Comparison of ENCODE assay signal across 16 mouse cellular contexts in genomic region chr6:6162146-6162545, GRCm38 (mm10). TPM values are rescaled to one million over a fixed set of nuclear protein-coding genes. Genes with fewer than 3 reads are reported as not detected.
A peak's percentile ranks its signal among the peaks of the same experiment; 100 is the strongest.
DNase-seq lines count a peak whose midpoint lies in the region; ATAC-seq lines count a peak whose summit lies in the region.
"Had no signal": no experiment of that assay in that cellular context is flagged by ENCODE, and none has a peak within 500 bp of the region (broad histone marks: within the 10 kb centered on the region; RNA-seq: fewer than 3 reads in every experiment).

No protein-coding gene starts in this region.

- H3K27ac ChIP-seq in midbrain, embryonic 10.5 days (replicated peaks) = peak overlapping the region; percentile 64; the same call in 1 of the 2 replicates
- H3K27ac ChIP-seq in midbrain, embryonic 14.5 days (replicated peaks; ENCODE audit: low read depth, low read length) = no peak overlapping the region
- peak overlapping the region; percentile 72 for H3K27ac ChIP-seq in forebrain, embryonic 14.5 days (ENCODE audit: low read depth, low read length)
- H3K27ac ChIP-seq in midbrain, embryonic 16.5 days (ENCODE audit: low read length) = 0 out of 2 replicates have a peak overlapping the region, but pooled peaks have one; percentile 33
- H3K27ac ChIP-seq in kidney, embryonic 15.5 days = no peak overlapping the region

- H3K9ac ChIP-seq in midbrain, embryonic 14.5 days (replicated peaks; ENCODE audit: low read length) = no peak overlapping the region
- H3K9ac ChIP-seq in forebrain, embryonic 14.5 days (ENCODE audit: low read length) = peak overlapping the region; percentile 2; the same call in 1 of the 2 replicates
- no peak overlapping the region for H3K9ac ChIP-seq in midbrain, embryonic 16.5 days (ENCODE audit: low read depth, low read length)
- no peak overlapping the region for H3K9ac ChIP-seq in kidney, embryonic 15.5 days

- no peak for DNase-seq in midbrain, embryonic 10.5 days (ENCODE audit: low spot score)
- DNase-seq in midbrain, embryonic 14.5 days = no peak
- peak; percentile 9 to 36 for DNase-seq in cerebellum, postnatal 14 days
- DNase-seq in forebrain, embryonic 14.5 days (ENCODE audit: low spot score) = peak; percentile 60
- DNase-seq in gastrocnemius, postnatal 36 days = no peak
- DNase-seq: adrenal gland, postnatal 25 days; heart, postnatal 36 days; kidney, postnatal 10 days; lung, postnatal 36 days; right cerebral cortex, adult 18-20 months; thymus, postnatal 36 days had no signal

- intact Hi-C loops in gastrocnemius, postnatal 36 days (cut with DNase I) = no loop called here

- ATAC-seq in midbrain, embryonic 14.5 days (ENCODE audit: low FRiP score, low TSS enrichment) = no peak
- no peak; the same call in 1 of the 2 replicates for ATAC-seq in forebrain, embryonic 14.5 days
- no peak for ATAC-seq in midbrain, embryonic 16.5 days
- ATAC-seq in kidney, embryonic 15.5 days (replicated peaks; ENCODE audit: low FRiP score) = no peak
- ATAC-seq: CD4-positive, CD25-positive, alpha-beta regulatory T cell, adult 4 months; intestine, embryonic 16.5 days had no signal

- no peak overlapping the region for H3K4me3 ChIP-seq in midbrain, embryonic 10.5 days
- H3K4me3 ChIP-seq in midbrain, embryonic 14.5 days (replicated peaks; ENCODE audit: low read depth, low read length) = no peak overlapping the region
- no peak overlapping the region for H3K4me3 ChIP-seq in forebrain, embryonic 14.5 days (ENCODE audit: low read depth, low read length)
- no peak overlapping the region for H3K4me3 ChIP-seq in midbrain, embryonic 16.5 days (ENCODE audit: low read depth, low read length)
- no peak overlapping the region for H3K4me3 ChIP-seq in kidney, embryonic 15.5 days (replicated peaks)

- H3K4me2 ChIP-seq in midbrain, embryonic 14.5 days (ENCODE audit: low read length) = no peak overlapping the region
- no peak overlapping the region; the same call in 1 of the 2 replicates for H3K4me2 ChIP-seq in forebrain, embryonic 14.5 days (ENCODE audit: low read length)
- no peak overlapping the region for H3K4me2 ChIP-seq in midbrain, embryonic 16.5 days (ENCODE audit: low read length)
- H3K4me2 ChIP-seq in kidney, embryonic 15.5 days = no peak overlapping the region
- H3K4me2 ChIP-seq: heart, embryonic 11.5 days had no signal

- H3K4me1 ChIP-seq in midbrain, embryonic 10.5 days = peaks cover 43% of the 10 kb centered on the region
- H3K4me1 ChIP-seq in midbrain, embryonic 14.5 days (ENCODE audit: control insufficient read depth, insufficient read depth, low read length) = peaks cover 11% of the 10 kb centered on the region; the same call in 1 of the 2 replicates
- peaks cover 25% of the 10 kb centered on the region for H3K4me1 ChIP-seq in forebrain, embryonic 14.5 days (ENCODE audit: control insufficient read depth, insufficient read depth, low read length)
- H3K4me1 ChIP-seq in midbrain, embryonic 16.5 days (ENCODE audit: control insufficient read depth, insufficient read depth, low read length) = peaks cover 16% of the 10 kb centered on the region
- H3K4me1 ChIP-seq in kidney, embryonic 15.5 days = peaks cover 10% of the 10 kb centered on the region

- no peaks in the 10 kb centered on the region for H3K27me3 ChIP-seq in midbrain, embryonic 10.5 days (ENCODE audit: low read depth, poor library complexity, severe bottlenecking)
- peaks cover 3% of the 10 kb centered on the region; the same call in 1 of the 2 replicates for H3K27me3 ChIP-seq in midbrain, embryonic 14.5 days (ENCODE audit: control insufficient read depth, insufficient read depth, low read length)
- H3K27me3 ChIP-seq in forebrain, embryonic 14.5 days (replicated peaks; ENCODE audit: control insufficient read depth, insufficient read depth, low read length) = 0 out of 2 replicates have a peak, but pooled peaks cover 7% of the 10 kb centered on the region
- peaks cover 3% of the 10 kb centered on the region; the same call in 1 of the 2 replicates for H3K27me3 ChIP-seq in midbrain, embryonic 16.5 days (ENCODE audit: control insufficient read depth, insufficient read depth, low read depth, low read length)
- H3K27me3 ChIP-seq in kidney, embryonic 15.5 days = no peaks in the 10 kb centered on the region

- H3K36me3 ChIP-seq in midbrain, embryonic 10.5 days = peaks cover 10% of the 10 kb centered on the region
- H3K36me3 ChIP-seq in midbrain, embryonic 14.5 days (ENCODE audit: control insufficient read depth, insufficient read depth, low read length) = no peaks in the 10 kb centered on the region
- H3K36me3 ChIP-seq in forebrain, embryonic 14.5 days (ENCODE audit: control insufficient read depth, insufficient read depth, low read length) = no peaks in the 10 kb centered on the region
- H3K36me3 ChIP-seq in midbrain, embryonic 16.5 days (ENCODE audit: control insufficient read depth, insufficient read depth, low read length) = no peaks in the 10 kb centered on the region
- H3K36me3 ChIP-seq in kidney, embryonic 15.5 days = no peaks in the 10 kb centered on the region

- no peaks in the 10 kb centered on the region for H3K9me3 ChIP-seq in midbrain, embryonic 10.5 days (replicated peaks)
- H3K9me3 ChIP-seq in midbrain, embryonic 14.5 days (ENCODE audit: control insufficient read depth, low read length) = no peaks in the 10 kb centered on the region
- H3K9me3 ChIP-seq in forebrain, embryonic 14.5 days (replicated peaks; ENCODE audit: control insufficient read depth, low read length) = no peaks in the 10 kb centered on the region
- no peaks in the 10 kb centered on the region for H3K9me3 ChIP-seq in midbrain, embryonic 16.5 days (replicated peaks; ENCODE audit: control insufficient read depth, low read length, poor library complexity, severe bottlenecking)
- no peaks in the 10 kb centered on the region for H3K9me3 ChIP-seq in kidney, embryonic 15.5 days (replicated peaks)

- 41% methylated on average over 6 of the region's 6 CpGs for WGBS in midbrain, embryonic 10.5 days
- WGBS in midbrain, embryonic 14.5 days = 17% methylated on average over 6 of the region's 6 CpGs
- WGBS in forebrain, embryonic 14.5 days = 12% methylated on average over 6 of the region's 6 CpGs
- 21% methylated on average over 6 of the region's 6 CpGs for WGBS in midbrain, embryonic 16.5 days
- 69% methylated on average over 6 of the region's 6 CpGs for WGBS in kidney, embryonic 15.5 days

RNA-seq across cellular contexts. Expression of gene Slc25a13, which starts 54.8 kb away (rescaled TPM):
- polyA plus RNA-seq in midbrain, embryonic 10.5 days (2016; fragmentation: Nextera tagmentation; extraction: Ambion mirVana) = 42.9 and 47.4 TPM in 2 replicates
- polyA plus RNA-seq in midbrain, embryonic 14.5 days (2014; fragmentation: Nextera tagmentation; extraction: Ambion mirVana) = 3.2 and 6.9 TPM in 2 replicates
- polyA plus RNA-seq in forebrain, embryonic 14.5 days (2014; fragmentation: Nextera tagmentation; extraction: Ambion mirVana) = 11.1 and 11.8 TPM in 2 replicates
- 3.8 and 3.9 TPM in 2 replicates for polyA plus RNA-seq in midbrain, embryonic 16.5 days (2015; fragmentation: Nextera tagmentation; extraction: Ambion mirVana)
- 43.6 and 44.2 TPM in 2 replicates for polyA plus RNA-seq in kidney, embryonic 15.5 days (2015; fragmentation: Nextera tagmentation; extraction: Ambion mirVana)
- under 1 TPM; 0.74 to 0.84 TPM for total RNA-seq in gastrocnemius, postnatal 36 days (2021)

Comparison
In these comparisons a context has a peak if more than half of its experiments do, and no peak if none do; other contexts are left out.
1. H3K27ac ChIP-seq: peak in midbrain, embryonic 10.5 days (single experiment), forebrain, embryonic 14.5 days (single experiment) and midbrain, embryonic 16.5 days (single experiment); none in midbrain, embryonic 14.5 days (single experiment) and kidney, embryonic 15.5 days (single experiment).
2. DNase-seq: peak in cerebellum, postnatal 14 days (2 of 2) and forebrain, embryonic 14.5 days (single experiment); none in midbrain, embryonic 10.5 days (single experiment), midbrain, embryonic 14.5 days (single experiment) and gastrocnemius, postnatal 36 days (0 of 2).